Mouse (Mus musculus): ENCODE results near the gene Pih1d1. TPM values are rescaled to one million over a fixed set of nuclear protein-coding genes. Genes with fewer than 3 reads are reported as not detected.

Pih1d1 gene
- total and polyA plus RNA-seq, 3 experiments = 141 to 148 TPM; not detected in 1

- Histone ChIP-seq H3K9ac (ENCODE audit: control insufficient read depth, low read depth, low read length, poor library complexity, severe bottlenecking) (no peak overlapping the region; the same call in 1 of the 2 replicates), H3K36me3 (ENCODE audit: control insufficient read depth in 1 of 2, insufficient read depth in 2 of 2, low read length in 2 of 2) (peaks cover 0 to 21% of the 10 kb centered on the region in 2 experiments; a peak in 2 of 4 replicates), H3K4me1 (ENCODE audit: control insufficient read depth in 1 of 2, insufficient read depth in 2 of 2, low read length in 2 of 2) (peaks cover 10 to 28% of the 10 kb centered on the region in 2 experiments), H3K27ac (ENCODE audit: control insufficient read depth, low read depth, low read length) (no peak overlapping the region), H3K79me2 (ENCODE audit: control insufficient read depth, insufficient read depth, low read length, poor library complexity) (peaks cover 12% of the 10 kb centered on the region), H3K9me3 (replicated peaks; ENCODE audit: insufficient read depth, low read length) (no peaks in the 10 kb centered on the region), H3K4me3 (ENCODE audit: control insufficient read depth in 1 of 2, insufficient read depth in 1 of 2, low read depth in 2 of 2, low read length in 2 of 2) (no peak overlapping the region), H3K27me3 (ENCODE audit: control insufficient read depth in 1 of 2, insufficient read depth in 2 of 2, low read length in 2 of 2) (no peaks in the 10 kb centered on the region)
- peak; percentile 84 for DNase-seq (ENCODE audit: low read depth, low spot score)
- peak in 2 of 3 experiments; percentile 50 to 72; a peak in 4 of 6 replicates for TF ChIP-seq CTCF (IDR thresholded peaks at IDR 0.05 in 2 of 3, conservative IDR thresholded peaks at IDR 0.05 in 1 of 3; ENCODE audit: control insufficient read depth in 1 of 3, insufficient read depth in 1 of 3, low read depth in 2 of 3, low read length in 3 of 3, poor library complexity in 1 of 3, severe bottlenecking in 1 of 3)
- 0 out of 4 replicates have a peak, but pooled peaks of 1 of the 2 experiments have one; percentile 32 for TF ChIP-seq POLR2A (IDR thresholded peaks at IDR 0.05; ENCODE audit: control insufficient read depth in 1 of 2, insufficient read depth in 1 of 2, low read depth in 1 of 2, low read length in 2 of 2, poor library complexity in 1 of 2)
- no peak for TF ChIP-seq GABPA (IDR thresholded peaks at IDR 0.05; ENCODE audit: low read depth, low read length)
These were observed 20.5 kb upstream of the Pih1d1 start for GRCm38 (mm10) chr7:45133446-45134159.

- Histone ChIP-seq H3K9me3 (replicated peaks; ENCODE audit: insufficient read depth, low read length) (no peaks in the 10 kb centered on the region), H3K27me3 (ENCODE audit: control insufficient read depth in 1 of 2, insufficient read depth in 2 of 2, low read length in 2 of 2) (no peaks in the 10 kb centered on the region), H3K36me3 (ENCODE audit: control insufficient read depth in 1 of 2, insufficient read depth in 2 of 2, low read length in 2 of 2) (peaks cover 0 to 22% of the 10 kb centered on the region in 2 experiments; a peak in 2 of 4 replicates), H3K9ac (ENCODE audit: control insufficient read depth, low read depth, low read length, poor library complexity, severe bottlenecking) (peak overlapping the region; percentile 75), H3K4me3 (ENCODE audit: control insufficient read depth in 1 of 2, insufficient read depth in 1 of 2, low read depth in 2 of 2, low read length in 2 of 2) (peak overlapping the region; percentile 61 to 74), H3K27ac (ENCODE audit: control insufficient read depth, low read depth, low read length) (peak overlapping the region; percentile 92), H3K79me2 (ENCODE audit: control insufficient read depth, insufficient read depth, low read length, poor library complexity) (peaks cover 6% of the 10 kb centered on the region), H3K4me1 (ENCODE audit: control insufficient read depth in 1 of 2, insufficient read depth in 2 of 2, low read length in 2 of 2) (peaks cover 11 to 33% of the 10 kb centered on the region in 2 experiments)
- DNase-seq (ENCODE audit: low read depth, low spot score) = peak; percentile 92
- no peak for TF ChIP-seq RCOR1 (IDR thresholded peaks at IDR 0.05; ENCODE audit: low read depth, low read length)
- TF ChIP-seq GABPA (IDR thresholded peaks at IDR 0.05; ENCODE audit: low read depth, low read length) = no peak
- TF ChIP-seq ZNF384 (IDR thresholded peaks at IDR 0.05; ENCODE audit: low read depth, low read length) = no peak
- no peak for TF ChIP-seq USF2 (IDR thresholded peaks at IDR 0.05; ENCODE audit: borderline replicate concordance in 1 of 2, insufficient read depth in 1 of 2, low read depth in 1 of 2, low read length in 2 of 2)
- TF ChIP-seq TBP (IDR thresholded peaks at IDR 0.05; ENCODE audit: low read depth, low read length) = no peak
- TF ChIP-seq ZMIZ1 (IDR thresholded peaks at IDR 0.05; ENCODE audit: low read depth, low read length) = peak; percentile 54; the same call in 1 of the 2 replicates
- 0 out of 2 replicates have a peak, but pooled peaks have one; percentile 26 for TF ChIP-seq POLR2AphosphoS2 (IDR thresholded peaks at IDR 0.05; ENCODE audit: low read length)
- no peak for TF ChIP-seq MAX (IDR thresholded peaks at IDR 0.05; ENCODE audit: low read length)
- no peak for TF ChIP-seq CHD1 (IDR thresholded peaks at IDR 0.05; ENCODE audit: low read depth, low read length)
- TF ChIP-seq ELF1 (IDR thresholded peaks at IDR 0.05; ENCODE audit: low read depth, low read length) = no peak
- no peak for TF ChIP-seq E2F4 (IDR thresholded peaks at IDR 0.05; ENCODE audit: borderline replicate concordance, low read depth, low read length)
- no peak for TF ChIP-seq ETS1 (IDR thresholded peaks at IDR 0.05; ENCODE audit: low read depth, low read length)
- TF ChIP-seq NRF1 (IDR thresholded peaks at IDR 0.05; ENCODE audit: insufficient read depth, low read depth, low read length, poor library complexity, severe bottlenecking) = no peak
- TF ChIP-seq POLR2A (IDR thresholded peaks at IDR 0.05; ENCODE audit: control insufficient read depth in 1 of 2, insufficient read depth in 1 of 2, low read depth in 1 of 2, low read length in 2 of 2, poor library complexity in 1 of 2) = peak; percentile 41 to 53; a peak in 2 of 4 replicates
- TF ChIP-seq ZC3H11A (IDR thresholded peaks at IDR 0.05; ENCODE audit: low read depth, low read length) = no peak
- no peak for TF ChIP-seq MYC (IDR thresholded peaks at IDR 0.05; ENCODE audit: low read depth, low read length)
- no peak for TF ChIP-seq BHLHE40 (IDR thresholded peaks at IDR 0.05; ENCODE audit: borderline replicate concordance, low read depth, low read length)
- TF ChIP-seq UBTF (IDR thresholded peaks at IDR 0.05; ENCODE audit: borderline replicate concordance, insufficient read depth, low read depth, low read length) = no peak
- 0 out of 2 replicates have a peak, but pooled peaks have one; percentile 30 for TF ChIP-seq HCFC1 (IDR thresholded peaks at IDR 0.05; ENCODE audit: low read depth, low read length)
- TF ChIP-seq CTCF (IDR thresholded peaks at IDR 0.05 in 2 of 3, conservative IDR thresholded peaks at IDR 0.05 in 1 of 3; ENCODE audit: control insufficient read depth in 1 of 3, insufficient read depth in 1 of 3, low read depth in 2 of 3, low read length in 3 of 3, poor library complexity in 1 of 3, severe bottlenecking in 1 of 3) = no peak
- no peak for TF ChIP-seq MYB (IDR thresholded peaks at IDR 0.05; ENCODE audit: low read depth, low read length)
- TF ChIP-seq TCF12 (IDR thresholded peaks at IDR 0.05; ENCODE audit: low read depth, low read length) = 0 out of 2 replicates have a peak, but pooled peaks have one; percentile 4
- TF ChIP-seq TAL1 (IDR thresholded peaks at IDR 0.05; ENCODE audit: low read length) = no peak
- TF ChIP-seq RAD21 (IDR thresholded peaks at IDR 0.05; ENCODE audit: low read depth, low read length) = no peak
- TF ChIP-seq GATA1 (IDR thresholded peaks at IDR 0.05; ENCODE audit: low read depth, low read length) = no peak
These were observed 19.5 kb upstream of the Pih1d1 start for GRCm38 (mm10) chr7:45134544-45135026.
